Mouse (Mus musculus): Measurements from ENCODE around the gene Zfp36l2. TPM values are rescaled to one million over a fixed set of nuclear protein-coding genes. Genes with fewer than 3 reads are reported as not detected.
"Not testable (repeated sequence)": the region's sequence is repeated elsewhere in the genome, so short reads cannot be mapped to it uniquely, and the experiment has no call there.

Gene Zfp36l2
- polyA plus RNA-seq (2012; rRNA removed) = 5.4 and 6.2 TPM in 2 replicates

GRCm38 (mm10) chr17:84187727-84188373 lies at the start of gene Zfp36l2:
Gene Zfp36l2, minus strand, starts transcription at chr17:84187947.
- no peak for TF ChIP-seq CTCF (IDR thresholded peaks at IDR 0.05; ENCODE audit: control insufficient read depth, insufficient read depth, insufficient replicate concordance, low read depth, low read length)
- peak; percentile 87 for TF ChIP-seq POLR2A (IDR thresholded peaks at IDR 0.05; ENCODE audit: control insufficient read depth, low read depth, low read length)
- Histone ChIP-seq H3K4me3 (ENCODE audit: control insufficient read depth, low read depth, low read length) (peak within 1 kb of the TSS; percentile 95), H3K27me3 (ENCODE audit: control insufficient read depth, insufficient read depth, low read length) (no peaks in the 10 kb centered on the region), H3K36me3 (ENCODE audit: control insufficient read depth, insufficient read depth, low read length) (no peaks in the 10 kb centered on the region), H3K27ac (ENCODE audit: control insufficient read depth, insufficient read depth, low read depth, low read length) (peak within 1 kb of the TSS; percentile 95), H3K4me1 (ENCODE audit: control insufficient read depth, insufficient read depth, low read length) (peaks cover 39% of the 10 kb centered on the region)

GRCm38 (mm10) chr17:84236781-84237557 lies 49.2 kb upstream of the Zfp36l2 start:
- Histone ChIP-seq H3K4me3 (ENCODE audit: control insufficient read depth, low read depth, low read length) (no peak overlapping the region), H3K27me3 (ENCODE audit: control insufficient read depth, insufficient read depth, low read length) (no peaks in the 10 kb centered on the region), H3K36me3 (ENCODE audit: control insufficient read depth, insufficient read depth, low read length) (no peaks in the 10 kb centered on the region), H3K4me1 (ENCODE audit: control insufficient read depth, insufficient read depth, low read length) (no peaks in the 10 kb centered on the region; the same call in 1 of the 2 replicates), H3K27ac (ENCODE audit: control insufficient read depth, insufficient read depth, low read depth, low read length) (peak overlapping the region; percentile 56)
- TF ChIP-seq POLR2A (IDR thresholded peaks at IDR 0.05; ENCODE audit: control insufficient read depth, low read depth, low read length) = no peak
- no peak for TF ChIP-seq CTCF (IDR thresholded peaks at IDR 0.05; ENCODE audit: control insufficient read depth, insufficient read depth, insufficient replicate concordance, low read depth, low read length)

- no peaks in the 10 kb centered on the region for H3K27me3 ChIP-seq (ENCODE audit: control insufficient read depth, insufficient read depth, low read length)
- no peaks in the 10 kb centered on the region; the same call in 1 of the 2 replicates for H3K4me1 ChIP-seq (ENCODE audit: control insufficient read depth, insufficient read depth, low read length)
- H3K36me3 ChIP-seq (ENCODE audit: control insufficient read depth, insufficient read depth, low read length) = no peaks in the 10 kb centered on the region
- H3K4me3 ChIP-seq (ENCODE audit: control insufficient read depth, low read depth, low read length) = no peak overlapping the region
- no peak overlapping the region for H3K27ac ChIP-seq (ENCODE audit: control insufficient read depth, insufficient read depth, low read depth, low read length)
- no peak for TF ChIP-seq CTCF (IDR thresholded peaks at IDR 0.05; ENCODE audit: control insufficient read depth, insufficient read depth, insufficient replicate concordance, low read depth, low read length)
- no peak for TF ChIP-seq POLR2A (IDR thresholded peaks at IDR 0.05; ENCODE audit: control insufficient read depth, low read depth, low read length)
These were observed 47.7 kb upstream of the Zfp36l2 start for GRCm38 (mm10) chr17:84235399-84235928.

- H3K27ac ChIP-seq (ENCODE audit: control insufficient read depth, insufficient read depth, low read depth, low read length); H3K27me3 ChIP-seq (ENCODE audit: control insufficient read depth, insufficient read depth, low read length): not testable (repeated sequence)
These were observed 47.0 kb upstream of the Zfp36l2 start for GRCm38 (mm10) chr17:84234785-84235184.

GRCm38 (mm10) chr17:84233758-84234157 lies 46.0 kb upstream of the Zfp36l2 start:
- H3K27ac ChIP-seq (ENCODE audit: control insufficient read depth, insufficient read depth, low read depth, low read length) = no peak overlapping the region
- no peaks in the 10 kb centered on the region for H3K27me3 ChIP-seq (ENCODE audit: control insufficient read depth, insufficient read depth, low read length)
- H3K36me3 ChIP-seq (ENCODE audit: control insufficient read depth, insufficient read depth, low read length) = peaks cover 2% of the 10 kb centered on the region; the same call in 1 of the 2 replicates
- TF ChIP-seq POLR2A (IDR thresholded peaks at IDR 0.05; ENCODE audit: control insufficient read depth, low read depth, low read length) = no peak
- no peak for TF ChIP-seq CTCF (IDR thresholded peaks at IDR 0.05; ENCODE audit: control insufficient read depth, insufficient read depth, insufficient replicate concordance, low read depth, low read length)
- no peak overlapping the region for H3K4me3 ChIP-seq (ENCODE audit: control insufficient read depth, low read depth, low read length)
- no peaks in the 10 kb centered on the region; the same call in 1 of the 2 replicates for H3K4me1 ChIP-seq (ENCODE audit: control insufficient read depth, insufficient read depth, low read length)

More at GRCm38 (mm10) chr17:84234785-84235184, 47.0 kb upstream of the Zfp36l2 start:
- H3K4me1 ChIP-seq (ENCODE audit: control insufficient read depth, insufficient read depth, low read length); H3K36me3 ChIP-seq (ENCODE audit: control insufficient read depth, insufficient read depth, low read length); H3K4me3 ChIP-seq (ENCODE audit: control insufficient read depth, low read depth, low read length): not testable (repeated sequence)

- Histone ChIP-seq H3K27me3 (ENCODE audit: control insufficient read depth, insufficient read depth, low read length) (no peaks in the 10 kb centered on the region), H3K4me1 (ENCODE audit: control insufficient read depth, insufficient read depth, low read length) (no peaks in the 10 kb centered on the region; the same call in 1 of the 2 replicates), H3K27ac (ENCODE audit: control insufficient read depth, insufficient read depth, low read depth, low read length) (no peak overlapping the region), H3K4me3 (ENCODE audit: control insufficient read depth, low read depth, low read length) (no peak overlapping the region), H3K36me3 (ENCODE audit: control insufficient read depth, insufficient read depth, low read length) (peaks cover 2% of the 10 kb centered on the region; the same call in 1 of the 2 replicates)
- TF ChIP-seq CTCF (IDR thresholded peaks at IDR 0.05; ENCODE audit: control insufficient read depth, insufficient read depth, insufficient replicate concordance, low read depth, low read length) = no peak
- TF ChIP-seq POLR2A (IDR thresholded peaks at IDR 0.05; ENCODE audit: control insufficient read depth, low read depth, low read length) = no peak
These were observed 43.6 kb upstream of the Zfp36l2 start for GRCm38 (mm10) chr17:84231361-84231760.

GRCm38 (mm10) chr17:84228223-84228622 lies 40.5 kb upstream of the Zfp36l2 start:
- Histone ChIP-seq H3K36me3 (ENCODE audit: control insufficient read depth, insufficient read depth, low read length) (peaks cover 2% of the 10 kb centered on the region; the same call in 1 of the 2 replicates), H3K27ac (ENCODE audit: control insufficient read depth, insufficient read depth, low read depth, low read length) (no peak overlapping the region), H3K27me3 (ENCODE audit: control insufficient read depth, insufficient read depth, low read length) (no peaks in the 10 kb centered on the region), H3K4me1 (ENCODE audit: control insufficient read depth, insufficient read depth, low read length) (no peaks in the 10 kb centered on the region), H3K4me3 (ENCODE audit: control insufficient read depth, low read depth, low read length) (no peak overlapping the region)
- TF ChIP-seq CTCF (IDR thresholded peaks at IDR 0.05; ENCODE audit: control insufficient read depth, insufficient read depth, insufficient replicate concordance, low read depth, low read length) = no peak
- no peak for TF ChIP-seq POLR2A (IDR thresholded peaks at IDR 0.05; ENCODE audit: control insufficient read depth, low read depth, low read length)
